Mouse (Mus musculus) stomach, embryonic 14.5 days (tissue): ENCODE results near the gene Prnp. TPM values are rescaled to one million over a fixed set of nuclear protein-coding genes. Genes with fewer than 3 reads are reported as not detected.

Experiments used
- ATAC-seq: fragments of 200-750 bp; cut with Nextera tagmentation; 2 replicates; pipeline ENCODE4 v1.8.0; 2017; ENCODE audit warnings: low read depth, moderate TSS enrichment; ENCODE audit not compliant: insufficient number of reproducible peaks, insufficient read depth, low FRiP score
- H3K27ac ChIP-seq: fragments of 300-500 bp; sonication (generic); 2 replicates; pipeline ENCODE4 v1.5.1; 2014; ENCODE audit warnings: mild to moderate bottlenecking, low read length, moderate library complexity, mixed read lengths
- H3K27me3 ChIP-seq: fragments of 300-500 bp; sonication (generic); 2 replicates; pipeline ENCODE4 v1.6.1; 2014; ENCODE audit warnings: low read length, control low read depth, mixed read lengths; ENCODE audit not compliant: control insufficient read depth, insufficient read depth
- H3K36me3 ChIP-seq: fragments of 300-500 bp; sonication (generic); 2 replicates; pipeline ENCODE4 v1.6.1; 2014; ENCODE audit warnings: mild to moderate bottlenecking, control low read depth, low read length, moderate library complexity, mixed read lengths; ENCODE audit not compliant: control insufficient read depth, insufficient read depth
- H3K4me1 ChIP-seq: fragments of 300-500 bp; sonication (generic); 2 replicates; pipeline ENCODE4 v1.6.1; 2014; ENCODE audit warnings: low read length, control low read depth, mixed read lengths; ENCODE audit not compliant: control insufficient read depth, insufficient read depth
- H3K4me2 ChIP-seq: fragments of 300-500 bp; sonication (generic); replicated peaks from 2 replicates; pipeline ENCODE4 v1.6.1; 2014; ENCODE audit warnings: low read depth, low read length, control low read depth
- H3K4me3 ChIP-seq: fragments of 300-500 bp; sonication (generic); 2 replicates; pipeline ENCODE4 v1.5.1; 2014; ENCODE audit warnings: low read depth, low read length, control low read depth
- H3K9ac ChIP-seq: fragments of 300-500 bp; sonication (generic); replicated peaks from 2 replicates; pipeline ENCODE4 v1.6.1; 2014; ENCODE audit warnings: low read depth, mild to moderate bottlenecking, control low read depth, low read length, moderate library complexity, mixed read lengths
- H3K9me3 ChIP-seq: fragments of 300-500 bp; sonication (generic); 2 replicates; pipeline ENCODE4 v1.6.1; 2016; ENCODE audit warnings: low read depth, low read length, control low read depth; ENCODE audit not compliant: control insufficient read depth
- WGBS: fragments of 180-500 bp; shearing (Covaris S2); extraction: QIAGEN DNeasy Blood & Tissue Kit; methylation state at CpG from one replicate; pipeline ENCODE4 v1.1.7; 2014; 5-methylcytosine and 5-hydroxymethylcytosine counted together
- polyA plus RNA-seq: library from polyadenylated mRNA; unstranded; fragments of >200 nt; fragmentation: Nextera tagmentation; extraction: Ambion mirVana; gene quantifications from 2 replicates; pipeline ENCODE4 v1.2.1, GENCODE M21; 2014

The Prnp gene
- polyA plus RNA-seq = 65.5 and 70.1 TPM in 2 replicates

GRCm38 (mm10) chr2:131909683-131910572 is at the start of gene Prnp, which contains the start of gene Prn:
Gene Prnp, plus strand, starts transcription at chr2:131909928.
Gene Prn, plus strand, starts transcription at chr2:131909957.
- no peaks in the 10 kb centered on the region for H3K36me3 ChIP-seq
- H3K9me3 ChIP-seq = no peaks in the 10 kb centered on the region
- H3K27ac ChIP-seq = peak within 1 kb of the TSS; percentile 74
- H3K4me3 ChIP-seq = peak within 1 kb of the TSS; percentile 68
- WGBS = 5% methylated on average over 52 of the region's 52 CpGs
- H3K4me1 ChIP-seq = peaks cover 4% of the 10 kb centered on the region
- H3K27me3 ChIP-seq = no peaks in the 10 kb centered on the region
- peak within 1 kb of the TSS; percentile 58 for H3K9ac ChIP-seq
- H3K4me2 ChIP-seq = peak within 1 kb of the TSS; percentile 71
- ATAC-seq = peak; percentile 94

- Histone ChIP-seq H3K4me3 (no peak overlapping the region), H3K36me3 (no peaks in the 10 kb centered on the region), H3K27me3 (no peaks in the 10 kb centered on the region), H3K4me1 (no peaks in the 10 kb centered on the region), H3K9me3 (no peaks in the 10 kb centered on the region), H3K4me2 (no peak overlapping the region), H3K27ac (no peak overlapping the region), H3K9ac (no peak overlapping the region)
- ATAC-seq = no peak
- 56% methylated on average over 3 of the region's 3 CpGs for WGBS
These were observed 47.0 kb upstream of the Prnp start for GRCm38 (mm10) chr2:131862617-131863275.

GRCm38 (mm10) chr2:131863472-131863871 is 46.3 kb upstream of the Prnp start:
- 59% methylated on average over 3 of the region's 3 CpGs for WGBS
- Histone ChIP-seq H3K36me3 (no peaks in the 10 kb centered on the region), H3K4me2 (no peak overlapping the region), H3K9ac (no peak overlapping the region), H3K27ac (no peak overlapping the region), H3K4me3 (no peak overlapping the region), H3K9me3 (no peaks in the 10 kb centered on the region), H3K27me3 (no peaks in the 10 kb centered on the region), H3K4me1 (no peaks in the 10 kb centered on the region)
- no peak for ATAC-seq

- Histone ChIP-seq H3K36me3 (no peaks in the 10 kb centered on the region), H3K9me3 (no peaks in the 10 kb centered on the region), H3K9ac (no peak overlapping the region), H3K4me3 (no peak overlapping the region), H3K4me2 (no peak overlapping the region), H3K4me1 (no peaks in the 10 kb centered on the region), H3K27ac (no peak overlapping the region), H3K27me3 (no peaks in the 10 kb centered on the region)
- no peak for ATAC-seq
- WGBS = 77% methylated on average over 2 of the region's 2 CpGs
These were observed 45.4 kb upstream of the Prnp start for GRCm38 (mm10) chr2:131864262-131864796.

GRCm38 (mm10) chr2:131866676-131867075 is 43.1 kb upstream of the Prnp start:
- Histone ChIP-seq H3K27ac (no peak overlapping the region), H3K36me3 (no peaks in the 10 kb centered on the region), H3K4me3 (no peak overlapping the region), H3K27me3 (no peaks in the 10 kb centered on the region), H3K4me2 (no peak overlapping the region), H3K4me1 (no peaks in the 10 kb centered on the region), H3K9me3 (no peaks in the 10 kb centered on the region), H3K9ac (no peak overlapping the region)
- no peak for ATAC-seq

- Histone ChIP-seq H3K9ac (no peak overlapping the region), H3K27ac (no peak overlapping the region), H3K9me3 (no peaks in the 10 kb centered on the region), H3K4me2 (no peak overlapping the region), H3K4me3 (no peak overlapping the region), H3K27me3 (no peaks in the 10 kb centered on the region), H3K36me3 (no peaks in the 10 kb centered on the region), H3K4me1 (no peaks in the 10 kb centered on the region)
- WGBS = 68% methylated on average over 5 of the region's 5 CpGs
- no peak for ATAC-seq
These were observed 40.7 kb upstream of the Prnp start for GRCm38 (mm10) chr2:131868983-131869382.

GRCm38 (mm10) chr2:131873376-131873775 is 36.4 kb upstream of the Prnp start:
- WGBS = 47% methylated on average over 1 of the region's 1 CpGs
- Histone ChIP-seq H3K27me3 (no peaks in the 10 kb centered on the region), H3K9ac (no peak overlapping the region), H3K4me2 (no peak overlapping the region), H3K4me1 (no peaks in the 10 kb centered on the region), H3K4me3 (no peak overlapping the region), H3K36me3 (no peaks in the 10 kb centered on the region), H3K27ac (no peak overlapping the region), H3K9me3 (no peaks in the 10 kb centered on the region)
- no peak for ATAC-seq

- 88% methylated on average over 7 of the region's 7 CpGs for WGBS
- H3K27me3 ChIP-seq = no peaks in the 10 kb centered on the region
- no peak overlapping the region for H3K4me3 ChIP-seq
- H3K9me3 ChIP-seq = no peaks in the 10 kb centered on the region
- no peak overlapping the region for H3K9ac ChIP-seq
- no peaks in the 10 kb centered on the region for H3K4me1 ChIP-seq
- no peak overlapping the region for H3K4me2 ChIP-seq
- no peak for ATAC-seq
- no peak overlapping the region for H3K27ac ChIP-seq
- no peaks in the 10 kb centered on the region for H3K36me3 ChIP-seq
These were observed 33.0 kb upstream of the Prnp start for GRCm38 (mm10) chr2:131876551-131877265.
